Mouse (Mus musculus): ENCODE measurements around the gene Slc8b1.

The Slc8b1 gene

DNA sequence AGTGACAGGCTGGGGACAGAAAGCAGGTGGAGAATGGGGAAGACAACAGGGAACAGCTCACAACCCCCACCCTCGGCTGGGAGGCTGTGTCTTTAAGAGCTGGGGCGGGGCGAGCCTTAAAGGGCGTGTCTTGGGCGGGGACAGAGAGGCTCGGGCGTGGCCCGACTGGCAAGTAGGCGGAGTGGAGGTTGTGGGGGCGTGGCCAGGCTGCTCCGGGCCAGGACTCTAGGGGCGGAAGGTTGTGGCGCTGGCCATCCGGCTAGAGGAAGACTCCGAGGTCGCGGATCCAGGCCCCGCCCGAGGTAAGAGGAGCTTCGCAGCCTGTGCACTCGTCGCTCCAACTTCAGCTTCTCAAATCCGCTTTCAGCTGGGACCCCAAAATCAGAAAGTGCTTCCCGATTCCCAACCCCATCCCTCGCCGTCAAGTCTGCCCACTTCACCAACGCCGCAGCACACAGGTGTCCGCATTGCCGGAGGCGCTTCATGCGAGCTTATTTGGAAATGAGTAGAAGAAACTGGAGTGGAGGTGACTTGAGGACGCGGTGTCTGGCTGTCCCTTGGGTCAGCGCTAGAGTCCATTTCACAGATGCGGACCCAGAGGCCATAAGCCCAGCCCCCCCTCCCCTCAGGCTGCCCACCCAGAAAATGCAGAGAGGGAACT, at the start of gene Slc8b1:
Gene Slc8b1, plus strand, starts transcription at position 187 of the 661 bp plus-strand sequence.
- peak; percentile 96 for DNase-seq (ENCODE audit: low spot score)

DNA sequence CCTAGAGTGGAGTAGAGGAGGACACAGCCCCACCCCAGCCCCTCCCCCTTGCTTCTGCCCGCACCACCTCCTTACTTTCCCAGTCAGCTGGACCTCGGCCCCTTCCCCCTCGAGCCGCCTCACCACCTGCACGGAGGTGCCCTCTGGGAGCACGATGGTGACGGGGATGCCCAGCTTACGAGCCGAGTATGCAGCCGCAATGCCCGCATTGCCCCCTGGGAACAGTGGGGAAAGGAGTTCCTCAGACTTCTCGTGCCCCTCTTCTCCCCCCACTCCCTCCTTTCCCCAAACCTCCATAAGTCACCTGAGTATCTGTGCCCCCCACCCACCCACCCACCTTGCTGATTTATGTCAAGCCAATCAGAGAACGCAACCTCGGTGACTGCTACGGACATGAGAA, 49.1 kb upstream of the Slc8b1 start:
- DNase-seq (ENCODE audit: low spot score), result no peak

DNA sequence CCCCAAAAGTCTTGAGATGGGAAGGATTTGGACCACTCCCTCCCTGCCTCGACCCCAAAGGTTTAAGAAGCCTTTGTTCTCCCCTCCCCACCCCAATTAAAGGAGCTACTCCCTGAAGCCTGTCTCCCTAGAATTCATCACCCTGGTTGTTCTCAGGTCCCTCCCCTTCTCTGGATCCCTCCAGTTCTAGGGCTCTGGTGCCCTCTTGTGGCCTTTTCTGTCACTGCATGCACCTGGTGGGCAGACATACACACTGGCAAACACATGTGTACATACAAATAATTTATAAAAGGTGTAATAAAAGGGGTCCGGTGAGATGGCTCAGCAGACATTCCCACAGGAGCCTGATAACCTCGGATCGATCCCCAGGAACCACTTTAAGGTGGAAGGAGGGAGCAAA, 46.6 kb upstream of the Slc8b1 start:
- no peak for DNase-seq (ENCODE audit: low spot score)

DNA sequence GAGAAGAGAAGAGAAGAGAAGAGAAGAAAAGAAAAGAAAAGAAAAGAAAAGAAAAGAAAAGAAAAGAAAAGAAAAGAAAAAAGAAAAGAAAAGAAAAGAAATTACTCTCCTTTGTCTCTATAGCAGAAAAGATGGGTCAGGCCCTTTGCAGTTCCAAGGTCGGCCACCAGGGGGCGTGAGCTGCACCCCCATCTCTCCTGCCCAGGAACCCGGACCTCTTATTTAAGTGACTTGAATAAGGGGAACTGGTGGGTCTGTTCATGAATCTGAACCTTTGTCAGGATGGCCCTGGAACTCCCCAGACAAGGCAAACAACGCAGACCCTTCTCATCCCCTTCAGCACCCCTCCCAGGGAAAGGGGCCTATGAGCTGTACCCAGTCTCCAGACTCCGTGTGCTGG, 45.9 kb upstream of the Slc8b1 start:
- DNase-seq (ENCODE audit: low spot score), result no peak

DNA sequence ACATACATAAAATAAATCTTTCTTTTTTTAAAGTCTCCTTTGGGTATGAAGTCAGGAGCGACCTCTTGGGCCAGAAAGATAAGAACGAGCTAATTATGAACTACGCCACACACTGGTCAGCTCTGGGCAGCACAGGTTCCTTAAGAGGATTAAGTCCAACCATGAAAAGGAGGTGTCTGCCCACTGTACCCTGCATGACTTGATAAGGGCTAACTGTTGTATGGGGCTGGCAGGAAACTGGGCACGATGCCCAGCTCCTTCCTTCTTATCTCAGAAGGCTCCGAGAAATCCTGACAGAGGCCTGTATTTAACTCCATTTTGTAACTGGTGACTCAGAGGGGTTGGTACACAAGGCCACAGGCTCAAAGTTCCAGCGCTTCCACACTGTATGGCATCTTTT, 45.1 kb upstream of the Slc8b1 start:
- DNase-seq (ENCODE audit: low spot score), result peak; percentile 50

DNA sequence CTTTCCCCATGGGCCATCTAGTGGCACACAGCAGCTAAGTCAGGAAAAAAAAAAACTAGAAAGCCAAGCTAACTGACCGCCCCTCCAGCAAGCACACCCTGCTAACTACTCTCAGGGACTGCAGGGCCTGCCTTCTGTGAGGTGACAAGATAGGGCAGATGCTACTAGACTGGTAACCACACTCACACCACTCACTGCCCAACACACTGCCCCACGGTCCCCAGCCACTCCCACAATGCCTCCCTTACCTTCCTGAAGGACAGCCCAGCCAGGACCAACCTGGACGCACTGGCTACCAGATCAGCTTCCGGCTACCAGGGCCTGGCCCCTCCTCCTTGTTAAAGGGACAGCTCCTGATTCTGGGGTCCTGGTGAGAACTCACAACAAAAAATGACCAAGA, 43.9 kb upstream of the Slc8b1 start:
- DNase-seq (ENCODE audit: low spot score), result no peak

DNA sequence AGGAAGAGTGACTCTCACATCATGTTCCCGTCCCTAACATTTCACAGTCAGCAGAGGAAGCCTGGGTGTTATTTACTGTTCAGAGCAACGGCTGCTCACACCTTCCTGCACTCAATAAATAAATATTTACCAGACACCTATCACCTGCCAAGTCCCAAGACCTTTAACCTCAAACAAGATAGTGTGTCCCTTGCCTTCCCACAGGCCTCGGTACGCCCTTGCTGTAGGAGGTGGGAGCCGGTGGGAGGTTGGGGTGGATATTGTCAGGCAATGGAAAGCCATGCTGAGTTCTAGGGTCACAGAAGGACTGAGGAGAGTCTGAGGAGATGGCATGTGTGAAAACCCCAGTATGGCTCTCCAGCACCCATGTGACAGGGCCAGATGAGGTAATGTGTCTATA, 42.6 kb upstream of the Slc8b1 start:
- no peak for DNase-seq (ENCODE audit: low spot score)

DNA sequence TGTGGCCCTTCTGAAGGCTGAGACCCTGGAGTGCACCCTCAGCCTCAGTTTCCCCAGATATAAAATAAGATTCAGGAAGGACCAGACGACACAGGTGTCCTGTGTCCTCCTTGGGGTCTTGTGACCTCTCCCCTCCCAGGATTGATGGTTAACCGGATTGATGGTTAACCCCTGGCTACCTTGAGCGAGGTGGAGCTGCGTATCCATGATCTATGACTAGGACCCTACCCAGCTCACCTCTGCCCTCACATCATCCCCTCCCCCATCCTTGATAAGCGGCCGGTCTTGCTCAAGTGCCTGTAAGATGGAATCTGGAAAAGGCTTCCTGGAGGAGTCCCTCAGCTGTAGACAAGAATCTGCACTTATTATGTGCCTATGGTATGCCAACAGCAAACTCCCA, 42.1 kb upstream of the Slc8b1 start:
- DNase-seq (ENCODE audit: low spot score), result no peak

DNA sequence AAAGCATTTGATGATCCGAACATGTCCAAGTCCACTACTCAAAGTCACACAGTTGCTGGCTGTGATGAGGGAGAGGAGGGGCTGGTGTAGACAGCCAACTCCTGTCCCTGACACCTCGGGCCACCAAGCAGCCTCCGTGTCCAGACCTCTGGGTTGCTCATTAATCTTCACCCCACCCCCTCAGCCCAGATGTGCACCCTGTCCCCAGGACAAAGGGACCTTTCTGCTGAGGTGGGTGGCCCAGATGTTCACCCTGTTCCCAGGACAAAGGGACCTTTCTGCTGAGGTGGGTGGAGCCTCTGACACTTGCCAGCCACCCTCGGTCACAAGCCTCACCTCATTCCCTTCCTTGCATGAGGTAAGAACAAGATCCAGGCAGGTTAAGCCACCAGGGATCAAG, 39.4 kb upstream of the Slc8b1 start:
- no peak for DNase-seq (ENCODE audit: low spot score)

DNA sequence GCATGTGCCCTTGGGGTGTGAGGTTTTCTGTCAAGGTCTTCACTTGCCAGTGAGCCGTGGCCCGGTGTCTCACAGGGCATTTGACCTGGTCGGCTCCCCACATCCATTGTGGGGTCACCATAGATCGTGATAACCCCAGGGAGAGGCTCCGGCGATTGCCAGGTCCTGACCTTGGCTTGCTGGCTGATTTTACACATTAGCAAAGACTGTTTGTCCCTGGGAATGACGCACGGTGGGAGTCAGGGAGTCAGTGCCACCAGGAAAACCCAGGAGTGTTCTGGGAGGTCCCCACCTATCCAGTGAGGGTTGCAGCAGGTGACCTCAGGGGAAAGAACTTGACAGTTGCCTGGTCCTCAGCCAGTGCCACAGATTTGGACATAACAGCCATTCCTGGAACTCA, 38.2 kb upstream of the Slc8b1 start, which contains the start of gene Sdsl:
Gene Sdsl, minus strand, starts transcription at position 41 of the 400 bp plus-strand sequence.
- no peak for DNase-seq (ENCODE audit: low spot score)

DNA sequence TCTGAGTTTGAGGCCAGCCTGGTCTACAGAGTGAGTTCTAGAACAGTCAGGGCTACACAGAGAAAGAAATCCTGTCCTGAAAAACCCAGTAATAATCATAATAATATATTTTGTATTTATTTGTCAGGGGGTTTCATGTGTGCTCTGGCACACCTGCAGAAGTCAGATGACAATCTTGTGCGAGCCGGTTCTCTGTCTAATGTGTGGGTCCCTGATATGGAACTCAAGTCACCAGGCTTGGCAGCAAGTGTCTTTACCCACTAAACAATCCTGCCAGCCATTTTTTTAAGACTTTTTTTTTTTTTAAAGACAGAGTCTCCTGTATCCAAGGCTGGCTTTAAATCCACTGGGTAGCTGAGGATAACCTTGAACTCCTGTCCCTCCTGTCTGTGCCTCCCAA, 37.6 kb upstream of the Slc8b1 start:
- DNase-seq (ENCODE audit: low spot score), result no peak

DNA sequence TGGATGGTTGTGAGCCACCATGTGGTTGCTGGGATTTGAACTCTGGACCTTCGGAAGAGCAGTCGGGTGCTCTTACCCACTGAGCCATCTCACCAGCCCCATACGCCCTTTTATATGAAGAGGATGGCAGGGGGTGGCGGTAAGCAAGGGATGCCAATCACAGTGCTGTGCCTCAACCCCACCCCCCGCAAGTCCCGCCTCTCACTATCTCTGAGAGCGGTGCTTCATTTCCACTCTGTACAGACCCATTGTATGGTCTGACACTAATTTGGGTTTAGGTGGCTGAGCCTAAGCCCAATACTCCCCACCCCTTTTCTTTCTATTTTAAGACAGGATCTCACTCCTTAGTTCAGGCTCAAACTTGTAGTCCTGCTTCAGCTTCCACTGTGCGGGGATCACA, 35.1 kb upstream of the Slc8b1 start:
- no peak for DNase-seq (ENCODE audit: low spot score)

DNA sequence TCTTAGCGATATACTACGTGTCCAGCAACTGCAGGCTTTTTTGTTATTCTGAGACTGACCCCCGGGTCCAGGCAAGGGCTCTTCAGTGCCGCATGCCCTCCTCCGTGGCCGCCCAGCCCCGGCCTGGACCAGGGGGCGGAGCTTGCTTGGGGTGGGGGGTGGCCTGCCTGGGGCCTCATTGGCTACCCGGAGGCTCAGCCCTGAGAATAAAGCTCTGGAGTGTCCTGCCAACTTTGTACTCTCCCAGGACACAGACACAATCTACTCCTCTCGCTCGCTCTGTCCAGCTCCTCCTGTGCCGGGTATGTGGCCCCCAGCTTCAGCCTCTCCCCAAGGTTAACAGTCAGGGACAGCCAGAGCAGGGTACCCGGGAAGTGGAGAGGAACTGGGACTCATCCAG, 34.7 kb upstream of the Slc8b1 start, which contains the start of gene Sds:
Gene Sds, plus strand, starts transcription at position 231 of the 400 bp plus-strand sequence.
- DNase-seq (ENCODE audit: low spot score), result no peak

DNA sequence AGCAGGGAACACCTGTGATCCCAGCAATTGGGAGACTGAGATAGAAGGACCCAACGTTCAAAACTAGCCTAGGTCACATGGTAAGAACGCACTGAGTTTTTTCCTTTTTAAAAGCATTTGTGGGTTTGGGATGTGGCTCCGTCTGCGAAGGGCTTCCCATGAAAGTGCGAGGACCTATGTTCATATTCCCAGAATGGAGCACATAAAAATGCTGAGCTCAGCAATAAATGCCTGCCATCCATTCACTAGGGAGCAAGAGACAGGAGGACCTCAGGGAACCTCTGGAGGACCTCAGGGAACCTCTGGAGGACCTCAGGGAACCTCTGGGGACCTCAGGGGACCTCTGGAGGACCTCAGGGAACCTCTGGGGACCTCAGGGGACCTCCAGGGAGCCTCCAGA, 33.0 kb upstream of the Slc8b1 start:
- no peak for DNase-seq (ENCODE audit: low spot score)

DNA sequence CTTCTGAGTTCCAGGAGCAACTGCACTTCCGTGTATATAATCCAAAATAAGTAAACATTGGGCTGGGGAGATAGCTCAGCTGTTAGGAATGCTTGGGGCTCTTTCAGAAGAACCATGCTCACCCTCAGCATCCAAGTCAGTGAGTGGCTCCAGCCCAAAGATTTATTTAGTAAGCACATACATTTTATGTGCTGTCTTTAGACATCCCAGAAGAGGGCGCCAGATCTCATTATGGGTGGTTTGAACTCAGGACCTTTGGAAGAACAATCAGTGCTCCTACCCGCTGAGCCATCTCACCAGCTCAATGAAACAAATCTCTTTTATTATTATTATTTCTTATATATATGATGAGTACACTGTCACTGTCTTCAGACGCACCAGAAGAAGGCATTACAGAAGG, 31.4 kb upstream of the Slc8b1 start:
- DNase-seq (ENCODE audit: low spot score), result peak; percentile 16

DNA sequence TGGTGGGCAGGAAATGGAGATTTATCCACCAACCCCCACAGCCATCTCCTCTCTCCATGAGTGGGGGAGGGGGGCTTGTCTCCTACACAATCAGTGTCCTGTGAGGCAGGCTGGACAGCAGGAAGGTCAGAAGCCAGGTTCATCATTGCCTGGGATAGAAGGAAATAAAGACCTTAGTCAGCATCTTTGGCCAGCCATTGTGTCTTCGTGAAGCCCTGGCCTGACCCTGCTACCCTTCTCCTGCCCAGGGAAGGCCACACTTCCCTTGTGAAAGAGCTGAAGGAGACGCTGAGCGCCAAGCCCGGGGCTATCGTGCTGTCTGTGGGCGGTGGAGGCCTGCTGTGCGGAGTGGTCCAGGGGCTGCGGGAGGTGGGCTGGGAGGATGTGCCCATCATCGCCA, 29.8 kb upstream of the Slc8b1 start:
- no peak for DNase-seq (ENCODE audit: low spot score)

DNA sequence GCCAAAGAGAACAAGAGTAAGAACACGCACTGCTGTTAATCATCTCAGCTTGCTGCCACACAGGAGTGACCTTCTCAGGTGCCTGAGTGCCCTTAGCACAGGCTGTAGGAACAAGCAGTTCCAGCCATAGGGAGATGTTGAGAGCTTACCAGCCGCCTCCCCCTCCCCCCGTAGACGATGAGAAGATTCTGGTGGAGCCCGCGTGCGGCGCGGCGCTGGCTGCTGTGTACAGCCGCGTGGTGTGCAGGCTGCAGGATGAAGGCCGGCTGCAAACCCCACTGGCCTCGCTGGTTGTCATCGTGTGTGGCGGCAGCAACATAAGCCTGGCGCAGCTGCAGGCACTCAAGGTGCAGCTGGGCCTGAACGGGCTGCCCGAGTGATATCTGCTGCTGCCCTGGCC, 27.6 kb upstream of the Slc8b1 start:
- DNase-seq (ENCODE audit: low spot score), result no peak

DNA sequence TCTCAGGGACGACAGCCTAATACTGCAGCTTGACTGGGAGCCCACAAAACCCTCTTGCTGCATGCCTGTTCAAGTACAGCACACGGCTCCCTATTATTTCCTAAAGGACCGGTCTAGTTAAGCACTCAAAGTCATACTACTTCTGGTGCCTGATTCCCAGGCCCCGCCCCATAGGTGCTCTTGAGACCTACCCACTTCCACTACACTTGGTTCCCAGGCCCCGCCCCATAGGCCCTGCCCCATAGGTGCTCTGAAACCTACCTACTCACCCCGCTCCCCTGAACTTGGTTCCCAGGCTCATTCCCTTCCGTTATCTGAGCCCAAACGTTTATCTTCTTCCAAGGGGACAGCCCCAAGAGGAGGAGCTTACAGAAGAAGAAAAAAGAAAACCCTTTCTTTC, 23.1 kb upstream of the Slc8b1 start:
- DNase-seq (ENCODE audit: low spot score), result no peak

DNA sequence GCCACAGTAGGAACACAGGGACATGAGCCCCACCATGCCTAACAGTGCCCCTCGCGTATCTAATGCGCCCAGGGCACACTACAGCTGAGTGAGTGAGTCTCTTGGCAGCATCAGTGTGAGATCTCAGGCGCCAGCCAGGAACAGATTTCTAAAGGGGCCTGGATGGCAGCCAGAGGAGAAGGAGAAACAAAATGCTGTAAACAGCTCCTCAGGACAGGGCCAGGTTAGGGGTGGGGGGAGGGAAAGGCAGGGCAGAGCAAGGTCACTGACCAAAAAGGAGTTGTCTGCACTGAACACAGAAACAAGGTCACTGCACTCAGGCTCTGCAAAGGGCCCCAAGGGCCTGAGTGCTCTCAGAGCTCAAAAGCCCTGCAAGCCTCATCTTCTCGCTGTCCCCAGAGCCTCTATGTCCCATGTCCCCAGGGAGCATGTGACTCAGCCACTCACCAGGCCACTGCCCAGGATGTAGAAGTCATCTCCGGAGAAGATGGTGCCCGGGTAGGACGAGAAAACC, 20.2 kb upstream of the Slc8b1 start:
- DNase-seq (ENCODE audit: low spot score), result peak; percentile 66

DNA sequence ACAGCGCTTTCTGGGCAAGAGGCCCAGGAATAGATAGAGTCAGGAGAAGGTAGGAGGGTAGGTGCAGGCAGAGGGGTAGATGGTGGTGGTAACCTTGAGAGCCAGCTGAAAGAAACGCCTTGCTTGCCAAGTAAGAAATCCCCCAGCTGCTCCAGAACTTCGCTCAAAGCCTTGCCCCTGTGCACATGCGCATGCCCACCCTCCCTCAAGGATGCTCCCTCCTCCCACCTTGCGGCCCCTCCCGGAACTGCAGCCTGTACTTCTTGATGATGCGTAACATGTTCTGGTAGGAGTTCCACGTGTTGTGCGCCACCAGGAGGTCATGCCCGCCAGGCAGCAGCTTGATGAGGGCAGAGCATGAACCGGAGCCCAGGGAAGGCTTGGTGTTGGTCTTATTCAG, 18.5 kb upstream of the Slc8b1 start:
- no peak for DNase-seq (ENCODE audit: low spot score)

DNA sequence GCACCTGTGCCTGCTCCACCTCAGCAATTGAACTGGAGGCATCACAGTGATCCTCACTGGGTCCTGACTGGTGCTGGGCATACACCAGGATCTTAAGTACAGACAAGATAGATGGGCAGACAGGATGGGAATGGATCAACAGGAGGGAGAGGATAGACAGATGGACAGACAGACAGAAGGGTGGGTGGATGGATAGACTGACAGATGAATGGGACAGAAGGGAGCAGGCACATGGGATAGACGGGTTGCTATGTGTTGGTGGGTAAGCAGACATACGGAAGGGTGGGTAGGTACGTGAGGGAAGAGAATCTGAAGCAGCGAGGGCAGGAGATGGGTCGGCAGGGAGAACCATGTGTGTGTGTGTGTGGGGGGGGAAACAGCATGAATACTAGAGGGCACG, 17.5 kb upstream of the Slc8b1 start:
- no peak for DNase-seq (ENCODE audit: low spot score)

DNA sequence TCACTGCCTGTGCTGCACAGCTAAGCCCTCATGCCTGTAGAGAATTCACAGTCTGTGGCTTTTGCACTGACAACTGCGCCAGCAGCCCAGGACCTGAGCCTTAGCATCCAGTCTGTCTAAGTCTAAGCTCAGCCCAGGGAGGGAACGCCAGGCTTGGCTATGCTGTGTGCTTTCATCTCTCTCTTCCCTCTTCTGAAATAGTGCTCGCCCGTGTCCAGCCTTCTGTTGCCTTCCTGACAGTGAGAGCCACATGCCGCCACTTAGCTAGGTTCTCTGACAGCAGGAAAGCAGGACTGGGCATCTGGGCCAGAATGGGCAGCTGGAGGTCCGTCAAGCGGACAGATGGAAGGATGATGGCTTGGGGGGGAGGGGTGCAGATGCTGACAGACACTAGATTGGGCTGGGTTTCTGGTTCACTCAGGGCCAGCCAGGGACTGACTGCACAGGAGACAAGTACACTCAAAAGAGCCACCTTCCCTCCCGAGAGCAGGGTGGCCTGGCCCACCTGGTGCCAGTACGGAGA, 17.0 kb upstream of the Slc8b1 start:
- no peak for DNase-seq (ENCODE audit: low spot score)

DNA sequence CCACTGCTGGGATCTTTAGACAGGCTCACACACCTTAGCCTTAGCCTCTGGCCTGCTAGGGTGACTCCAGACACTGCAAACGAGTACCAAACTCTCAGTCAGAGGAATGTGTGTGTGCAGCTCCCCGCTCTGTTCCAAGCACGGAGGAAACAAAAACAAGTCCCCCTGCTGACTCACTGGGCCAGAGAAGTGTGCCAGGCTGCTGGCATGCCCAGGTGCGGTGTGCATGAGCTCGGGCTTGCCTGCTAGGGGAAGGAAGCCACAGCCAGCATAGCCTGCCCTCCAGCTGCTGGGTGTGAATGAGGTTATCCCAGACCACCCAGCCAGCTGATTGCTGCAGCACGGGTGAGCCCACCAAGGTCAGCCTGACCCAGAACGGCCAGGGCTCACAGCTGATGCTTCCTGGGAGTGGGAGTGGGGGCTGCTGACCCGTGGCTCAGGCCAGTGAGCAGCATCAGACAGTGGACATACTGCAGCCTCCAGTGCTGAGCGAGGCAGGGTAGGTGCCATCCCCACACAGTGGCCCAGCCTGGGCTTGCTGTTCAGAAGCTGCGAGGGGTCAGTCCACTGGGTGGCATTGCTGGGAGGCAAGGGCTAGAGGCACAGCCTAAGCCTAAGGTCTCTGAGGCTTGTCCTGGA, 15.8 kb upstream of the Slc8b1 start:
- no peak for DNase-seq (ENCODE audit: low spot score)

Data from adipocyte (in vitro differentiated cells).